Mouse (Mus musculus) bone marrow macrophage, adult 2 months (primary cell): Measurements from ENCODE around the gene Gabbr2. TPM values are rescaled to one million over a fixed set of nuclear protein-coding genes. Genes with fewer than 3 reads are reported as not detected.
A peak's percentile ranks its signal among the peaks of the same experiment; 100 is the strongest.

Source experiments
- H3K27ac ChIP-seq: 2 replicates; pipeline ENCODE4 v1.5.1; 2012; ENCODE audit warnings: low read depth, low read length; ENCODE audit not compliant: insufficient read depth
- H3K4me1 ChIP-seq: 2 replicates; pipeline ENCODE4 v1.6.1; 2012; ENCODE audit warnings: low read length; ENCODE audit not compliant: control insufficient read depth, insufficient read depth
- H3K4me3 ChIP-seq: 2 replicates; pipeline ENCODE4 v1.5.1; 2012; ENCODE audit warnings: mild to moderate bottlenecking, low read length, moderate library complexity; ENCODE audit not compliant: insufficient read depth
- CTCF ChIP-seq: IDR thresholded peaks from 2 replicates; pipeline ENCODE4 v1.5.1; 2012; ENCODE audit warnings: low read depth, mild to moderate bottlenecking, low read length, moderate library complexity
- POLR2A ChIP-seq: IDR thresholded peaks from 2 replicates; pipeline ENCODE4 v1.6.1; 2012; ENCODE audit warnings: mild to moderate bottlenecking, low read depth, low read length, borderline replicate concordance
- polyA plus RNA-seq: library from polyadenylated mRNA; stranded (reverse); fragments of >200 nt; gene quantifications from 2 replicates; pipeline ENCODE4 v1.2.4, GENCODE M21; 2012; ENCODE audit not compliant: missing spikeins, insufficient read depth, insufficient read length

Gabbr2 gene
- polyA plus RNA-seq, 1 experiment, result 0.74 TPM

GRCm38 (mm10) chr4:47020563-47020962, 28.9 kb upstream of the Gabbr2 start:
- Histone ChIP-seq H3K4me3 (no peak overlapping the region), H3K4me1 (peaks cover 5% of the 10 kb centered on the region), H3K27ac (no peak overlapping the region)
- TF ChIP-seq POLR2A (no peak), CTCF (peak; percentile 92)

GRCm38 (mm10) chr4:47015156-47015555, 23.5 kb upstream of the Gabbr2 start:
- Histone ChIP-seq H3K27ac (peak overlapping the region; percentile 19), H3K4me1 (peaks cover 32% of the 10 kb centered on the region), H3K4me3 (no peak overlapping the region)
- no peak for TF ChIP-seq POLR2A
- TF ChIP-seq CTCF, result no peak

- TF ChIP-seq CTCF (no peak), POLR2A (no peak)
- H3K27ac ChIP-seq, result no peak overlapping the region
- peaks cover 40% of the 10 kb centered on the region for H3K4me1 ChIP-seq
- no peak overlapping the region for H3K4me3 ChIP-seq
These were observed 20.8 kb upstream of the Gabbr2 start for GRCm38 (mm10) chr4:47012476-47012875.

DNA sequence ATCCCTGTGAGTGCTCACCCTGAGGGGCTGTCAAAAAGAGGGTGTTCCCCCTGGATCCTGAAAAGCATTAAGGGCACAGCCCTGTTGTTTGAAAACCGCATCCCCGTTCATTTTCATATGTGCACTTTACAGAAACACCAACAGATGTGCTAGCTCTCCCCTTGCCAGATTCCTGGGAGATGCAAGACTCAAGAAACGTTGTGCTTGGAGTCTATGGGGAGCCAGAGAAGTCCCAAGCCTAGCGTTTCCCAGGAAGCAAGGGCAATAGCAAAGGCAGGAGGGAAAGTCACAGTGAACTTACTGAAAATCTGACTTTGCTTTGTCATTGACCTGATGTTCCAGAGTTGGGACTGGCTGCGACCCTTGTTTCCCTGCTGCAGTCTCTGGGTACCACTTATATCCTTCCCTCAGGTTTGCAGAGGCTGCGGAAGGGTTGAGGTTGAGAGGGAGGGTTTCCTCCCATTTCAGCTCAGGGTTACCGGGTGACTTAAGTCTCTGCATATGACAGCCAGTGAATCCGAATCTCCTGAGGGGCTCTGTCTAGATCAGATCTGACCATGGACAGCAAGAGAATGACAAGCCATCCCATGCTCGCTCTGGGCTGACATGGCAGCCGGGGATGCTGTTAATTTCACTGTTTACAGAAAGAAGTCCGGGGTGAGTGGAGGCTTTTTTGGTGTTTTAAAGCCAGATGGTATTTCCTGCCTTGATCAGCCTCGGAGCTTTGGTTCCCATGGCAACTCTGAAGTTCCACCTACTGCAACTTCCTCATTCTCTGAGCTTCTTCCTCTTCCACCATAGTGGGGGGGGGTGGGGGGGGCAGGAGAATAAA, 18.9 kb upstream of the Gabbr2 start:
- TF ChIP-seq CTCF, result no peak
- TF ChIP-seq POLR2A, result no peak
- peaks cover 35% of the 10 kb centered on the region for H3K4me1 ChIP-seq
- H3K27ac ChIP-seq, result peak overlapping the region; percentile 88
- peak overlapping the region; percentile 53 for H3K4me3 ChIP-seq

DNA sequence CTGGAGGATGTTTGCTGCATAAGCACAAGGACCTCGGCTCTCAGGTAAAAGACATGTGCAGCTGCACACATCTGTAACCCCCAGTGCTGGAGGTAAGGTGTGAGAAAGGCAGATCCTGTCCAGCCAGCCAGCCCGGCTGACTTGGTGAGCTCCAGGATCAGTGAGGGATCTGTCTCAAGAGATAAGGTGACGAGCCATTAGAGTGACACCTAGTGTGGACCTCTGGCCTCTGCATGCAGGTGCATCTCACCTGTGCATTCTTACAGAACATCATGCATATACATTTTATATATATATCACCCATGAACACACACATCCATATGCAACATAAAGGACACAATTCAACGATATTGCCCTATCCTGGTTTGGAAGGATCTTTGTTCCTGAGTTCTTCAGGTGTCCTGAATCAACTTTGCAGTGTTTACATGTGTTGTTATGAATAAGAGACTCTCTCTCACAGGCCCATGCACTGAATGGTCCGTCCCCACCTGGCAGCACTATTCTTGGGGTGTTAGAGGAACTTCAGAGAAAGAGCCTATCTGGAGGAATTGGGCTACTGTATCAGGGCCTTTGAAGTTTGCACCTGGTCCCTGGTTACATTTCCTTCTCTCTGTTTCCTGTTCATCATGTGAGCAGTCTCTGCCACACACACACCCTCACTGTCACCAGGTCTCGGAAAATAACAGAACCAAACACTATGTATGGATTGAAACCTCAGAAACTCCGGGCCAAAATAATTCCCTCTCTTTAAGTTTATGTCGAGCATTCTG, 9.1 kb upstream of the Gabbr2 start:
- H3K4me3 ChIP-seq, result no peak overlapping the region
- H3K27ac ChIP-seq, result no peak overlapping the region
- H3K4me1 ChIP-seq, result peaks cover 11% of the 10 kb centered on the region
- TF ChIP-seq CTCF (no peak), POLR2A (no peak)

GRCm38 (mm10) chr4:46997969-46998368, 6.3 kb upstream of the Gabbr2 start:
- no peak overlapping the region for H3K4me3 ChIP-seq
- TF ChIP-seq CTCF (no peak), POLR2A (no peak)
- no peaks in the 10 kb centered on the region for H3K4me1 ChIP-seq
- no peak overlapping the region for H3K27ac ChIP-seq

- no peak overlapping the region for H3K4me3 ChIP-seq
- no peak for TF ChIP-seq CTCF
- no peak for TF ChIP-seq POLR2A
- H3K4me1 ChIP-seq, result no peaks in the 10 kb centered on the region
- H3K27ac ChIP-seq, result no peak overlapping the region
These were observed 1.3 kb upstream of the Gabbr2 start for GRCm38 (mm10) chr4:46992827-46993473.

DNA sequence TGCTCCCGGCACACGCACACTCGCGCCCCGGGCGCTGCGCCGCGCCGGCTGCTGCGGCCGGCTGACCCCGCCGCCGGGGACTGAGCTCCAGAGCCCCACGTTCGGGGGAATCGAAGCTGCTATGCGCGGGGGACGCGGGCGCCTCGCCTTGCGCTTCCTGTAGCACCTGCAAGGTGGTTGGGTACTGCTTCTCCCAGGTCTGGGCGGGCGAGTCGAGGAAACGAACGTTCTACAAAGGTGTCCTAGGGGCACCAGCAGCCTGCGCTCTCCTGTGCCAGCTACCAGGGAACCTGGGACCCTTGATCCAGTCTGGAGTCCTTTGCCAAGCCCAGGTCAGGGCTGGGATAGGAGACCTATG, 265 bp upstream of the Gabbr2 start:
- no peak overlapping the region for H3K4me3 ChIP-seq

DNA sequence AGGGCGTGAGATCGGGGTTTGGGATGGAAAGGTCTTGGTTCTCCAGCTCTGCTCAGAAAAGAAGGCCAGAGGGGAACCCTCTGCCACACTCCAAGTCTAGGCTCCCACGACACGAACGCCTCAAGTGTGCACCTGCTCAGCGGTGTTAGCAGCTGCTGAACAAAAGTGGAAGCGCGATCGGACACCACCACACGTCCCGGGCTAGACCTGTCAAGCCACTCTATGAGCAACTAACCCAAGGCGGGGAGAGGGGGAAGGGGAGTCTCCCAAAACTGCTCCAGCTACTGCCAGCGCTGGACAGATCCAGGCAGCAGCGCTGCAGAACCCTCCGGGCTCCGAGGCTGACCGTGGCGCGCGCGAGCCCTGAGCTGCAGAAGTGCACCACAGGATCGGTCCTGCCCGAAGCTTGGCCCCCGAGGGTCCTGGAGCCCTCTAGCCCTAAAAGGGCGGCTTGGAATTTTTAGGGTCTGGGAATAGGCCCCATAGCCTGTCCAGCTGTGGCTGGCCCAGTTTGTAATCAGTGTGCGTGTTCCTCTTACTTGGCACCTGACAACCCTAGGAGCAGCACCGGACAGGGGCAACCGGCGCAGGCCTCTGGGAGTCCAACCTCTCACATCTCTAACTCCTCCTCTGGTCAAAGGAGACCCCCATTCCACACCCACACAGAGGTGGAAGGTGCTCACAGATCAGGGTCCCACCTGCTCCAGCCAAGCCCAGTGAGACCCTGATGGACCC, 1.2 kb downstream of the Gabbr2 start:
- no peak overlapping the region for H3K27ac ChIP-seq
- H3K4me1 ChIP-seq, result no peaks in the 10 kb centered on the region
- H3K4me3 ChIP-seq, result no peak overlapping the region
- TF ChIP-seq CTCF (no peak), POLR2A (no peak)

More for the DNA sequence above, 265 bp upstream of the Gabbr2 start:
- TF ChIP-seq CTCF (no peak), POLR2A (no peak)
- no peak overlapping the region for H3K27ac ChIP-seq
- no peaks in the 10 kb centered on the region for H3K4me1 ChIP-seq
